Mouse (Mus musculus) olfactory bulb, adult 2 months (tissue): ENCODE results near the gene Nhej1.

Source experiments
- CTCF ChIP-seq: fragments of 200-500 bp; IDR thresholded peaks from 2 replicates; pipeline ENCODE4 v1.5.1; 2012; ENCODE audit warnings: low read depth, mild to moderate bottlenecking, low read length, moderate library complexity; ENCODE audit not compliant: insufficient read depth
- POLR2A ChIP-seq: fragments of 200-500 bp; IDR thresholded peaks from 2 replicates; pipeline ENCODE4 v1.6.1; 2012; ENCODE audit warnings: mild to moderate bottlenecking, low read depth, low read length, moderate library complexity; ENCODE audit not compliant: insufficient read depth

- peak; percentile 94 for TF ChIP-seq POLR2A
- TF ChIP-seq CTCF: peak; percentile 65
Measured at GRCm38 (mm10) chr1:75142301-75143261, 17.6 kb upstream of the Nhej1 start, which contains the start of the genes Cnppd1 and Retreg2.
